ENCODE assay signal across 8 mouse cellular contexts in genomic region chr17:74396766-74397165, GRCm38 (mm10). TPM values are rescaled to one million over a fixed set of nuclear protein-coding genes. Genes with fewer than 3 reads are reported as not detected.
A peak's percentile ranks its signal among the peaks of the same experiment; 100 is the strongest.
DNase-seq lines count a peak whose midpoint lies in the region; ATAC-seq and TF ChIP-seq lines count a peak whose summit lies in the region.

No protein-coding gene starts in this region.

- no peak for DNase-seq in heart, postnatal 4 days
- no peak for DNase-seq in hindbrain, postnatal 0 days (ENCODE audit: low spot score)
- DNase-seq in frontal cortex, adult 2 months (ENCODE audit: extremely low spot score in 1 of 2, low spot score in 1 of 2): no peak
- no peak for DNase-seq in cerebellum, postnatal 4 days (ENCODE audit: low spot score in 2 of 2)
- DNase-seq in left cerebral cortex, adult 8-10 months (ENCODE audit: low spot score in 2 of 2): no peak

- no peaks in the 10 kb centered on the region for H3K9me3 ChIP-seq in heart, embryonic 13.5 days
- no peaks in the 10 kb centered on the region for H3K9me3 ChIP-seq in hindbrain, postnatal 0 days (ENCODE audit: low read length)
- no peaks in the 10 kb centered on the region for H3K9me3 ChIP-seq in midbrain, embryonic 15.5 days

- H3K4me1 ChIP-seq in heart, embryonic 13.5 days: peaks cover 16% of the 10 kb centered on the region
- peaks cover 6% of the 10 kb centered on the region; the same call in 1 of the 2 replicates for H3K4me1 ChIP-seq in cortical plate, adult 2 months (ENCODE audit: control insufficient read depth, insufficient read depth, low read length)
- H3K4me1 ChIP-seq in hindbrain, postnatal 0 days (ENCODE audit: insufficient read depth, low read length): peaks cover 7% of the 10 kb centered on the region; the same call in 1 of the 2 replicates
- H3K4me1 ChIP-seq in midbrain, embryonic 15.5 days: peaks cover 13% of the 10 kb centered on the region

- no peaks in the 10 kb centered on the region for H3K27me3 ChIP-seq in heart, embryonic 13.5 days (replicated peaks)
- H3K27me3 ChIP-seq in hindbrain, postnatal 0 days (ENCODE audit: insufficient read depth, low read length): no peaks in the 10 kb centered on the region
- H3K27me3 ChIP-seq in midbrain, embryonic 15.5 days (replicated peaks): no peaks in the 10 kb centered on the region

- TF ChIP-seq CTCF in cortical plate, adult 2 months (IDR thresholded peaks at IDR 0.05; ENCODE audit: extremely low read depth, insufficient read depth, low read length): no peak
- no peak for TF ChIP-seq CTCF in hindbrain, postnatal 0 days (IDR thresholded peaks at IDR 0.05; ENCODE audit: low read depth)

- peaks cover 5% of the 10 kb centered on the region; the same call in 1 of the 2 replicates for H3K36me3 ChIP-seq in heart, embryonic 13.5 days
- no peaks in the 10 kb centered on the region for H3K36me3 ChIP-seq in hindbrain, postnatal 0 days (ENCODE audit: insufficient read depth, low read length)
- no peaks in the 10 kb centered on the region for H3K36me3 ChIP-seq in midbrain, embryonic 15.5 days (replicated peaks)

- peak overlapping the region; percentile 97 for H3K9ac ChIP-seq in heart, embryonic 13.5 days
- H3K9ac ChIP-seq in hindbrain, postnatal 0 days (replicated peaks; ENCODE audit: low read length): no peak overlapping the region
- H3K9ac ChIP-seq in midbrain, embryonic 15.5 days: peak overlapping the region; percentile 88; the same call in 1 of the 2 replicates

- peak overlapping the region; percentile 89 for H3K4me3 ChIP-seq in heart, embryonic 13.5 days
- H3K4me3 ChIP-seq in cortical plate, adult 2 months (ENCODE audit: insufficient read depth, low read length): peak overlapping the region; percentile 52; the same call in 1 of the 2 replicates
- no peak overlapping the region for H3K4me3 ChIP-seq in hindbrain, postnatal 0 days (ENCODE audit: low read length)
- H3K4me3 ChIP-seq in midbrain, embryonic 15.5 days: peak overlapping the region; percentile 69; the same call in 1 of the 2 replicates

- peak overlapping the region; percentile 87 for H3K4me2 ChIP-seq in heart, embryonic 13.5 days
- H3K4me2 ChIP-seq in hindbrain, postnatal 0 days (ENCODE audit: low read depth, low read length): peak overlapping the region; percentile 72
- peak overlapping the region; percentile 64; the same call in 1 of the 2 replicates for H3K4me2 ChIP-seq in midbrain, embryonic 15.5 days

- no peak for ATAC-seq in heart, embryonic 13.5 days (ENCODE audit: extremely low read depth, insufficient number of reproducible peaks, low FRiP score, low TSS enrichment)
- no peak for ATAC-seq in hindbrain, postnatal 0 days
- ATAC-seq in midbrain, embryonic 15.5 days (replicated peaks): no peak

- WGBS in heart, embryonic 13.5 days: 77% methylated on average over 4 of the region's 4 CpGs
- WGBS in hindbrain, postnatal 0 days: 81% methylated on average over 4 of the region's 4 CpGs
- WGBS in midbrain, embryonic 15.5 days: 75% methylated on average over 4 of the region's 4 CpGs

- no peak overlapping the region for H3K27ac ChIP-seq in heart, embryonic 13.5 days (replicated peaks)
- no peak overlapping the region for H3K27ac ChIP-seq in cortical plate, adult 2 months (ENCODE audit: insufficient read depth, low read length)
- no peak overlapping the region for H3K27ac ChIP-seq in hindbrain, postnatal 0 days
- H3K27ac ChIP-seq in midbrain, embryonic 15.5 days: no peak overlapping the region

- no peak for TF ChIP-seq POLR2A in cortical plate, adult 2 months (IDR thresholded peaks at IDR 0.05; ENCODE audit: extremely low read depth, insufficient read depth, low read length)

RNA-seq across cellular contexts. Expression of gene Slc30a6, which starts 1.4 kb away (rescaled TPM):
- polyA plus RNA-seq in heart, embryonic 13.5 days (2015; fragmentation: Nextera tagmentation; extraction: Ambion mirVana): 24.5 and 28.4 TPM in 2 replicates
- total RNA-seq in heart, postnatal 4 days (2021): 10 to 100 TPM; 11.5 to 12.0 TPM
- polyA plus RNA-seq in cortical plate, adult 2 months (2012; rRNA removed): 23.6 and 25.1 TPM in 2 replicates
- 22.1 and 23.5 TPM in 2 replicates for total RNA-seq in hindbrain, postnatal 0 days (2014; rRNA removed)
- polyA plus RNA-seq in hindbrain, postnatal 0 days (2015; fragmentation: Nextera tagmentation; extraction: Ambion mirVana): 25.6 and 26.9 TPM in 2 replicates
- 32.3 and 33.0 TPM in 2 replicates for polyA plus RNA-seq in midbrain, embryonic 15.5 days (2015; fragmentation: Nextera tagmentation; extraction: Ambion mirVana)
- 21.7 and 23.5 TPM in 2 replicates for polyA plus RNA-seq in frontal cortex, adult 2 months (2012; rRNA removed)
- total RNA-seq in left cerebral cortex, adult 8-10 months (2022): 10 to 100 TPM; 13.7 to 17.6 (median 15.2) TPM

RNA-seq across cellular contexts. Expression of gene Spast, which starts 58.0 kb away (rescaled TPM):
- polyA plus RNA-seq in heart, embryonic 13.5 days (2015; fragmentation: Nextera tagmentation; extraction: Ambion mirVana): 7.3 and 8.5 TPM in 2 replicates
- 10 to 100 TPM; 39.3 to 40.1 TPM for total RNA-seq in heart, postnatal 4 days (2021)
- 25.2 and 26.4 TPM in 2 replicates for polyA plus RNA-seq in cortical plate, adult 2 months (2012; rRNA removed)
- total RNA-seq in hindbrain, postnatal 0 days (2014; rRNA removed): 92.2 and 96.7 TPM in 2 replicates
- polyA plus RNA-seq in hindbrain, postnatal 0 days (2015; fragmentation: Nextera tagmentation; extraction: Ambion mirVana): 24.4 and 25.3 TPM in 2 replicates
- polyA plus RNA-seq in midbrain, embryonic 15.5 days (2015; fragmentation: Nextera tagmentation; extraction: Ambion mirVana): 37.6 and 38.4 TPM in 2 replicates
- 28.9 and 29.3 TPM in 2 replicates for polyA plus RNA-seq in frontal cortex, adult 2 months (2012; rRNA removed)
- total RNA-seq in left cerebral cortex, adult 8-10 months (2022): 10 to 100 TPM; 41.9 to 49.5 (median 45.9) TPM
